Mouse (Mus musculus): ENCODE measurements at regions not wholly inside any gene's neighbourhood (a gene's known extent, or its start where the extent isn't known, plus 50 kb on each side); places are given as distances from the start of the nearest gene placed in this dataset.

DNA sequence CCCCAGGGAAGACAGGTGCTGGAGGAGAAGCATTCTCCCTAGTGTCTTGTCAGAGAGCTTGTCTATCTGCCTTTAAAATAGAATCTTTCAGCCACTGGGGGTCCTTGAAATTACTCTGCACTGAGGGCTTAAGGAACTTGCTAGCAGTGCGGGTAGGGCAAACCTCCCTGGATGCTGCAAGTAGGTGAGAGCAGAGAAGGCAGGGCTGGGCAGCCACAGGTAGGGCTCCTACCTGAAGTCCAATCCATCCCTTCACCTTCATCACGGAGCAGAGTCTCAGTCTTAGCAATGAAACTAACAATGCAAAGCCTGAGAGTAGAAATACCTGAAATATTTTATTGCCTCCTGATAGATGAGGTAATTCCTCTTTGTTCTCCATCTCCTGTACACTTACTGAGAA, 961.2 kb upstream of the Car8 start:
- no peak for TF ChIP-seq CTCF (IDR thresholded peaks at IDR 0.05)
- TF ChIP-seq POLR2A (IDR thresholded peaks at IDR 0.05; ENCODE audit: insufficient read depth, low read depth, low read length) = no peak
